ENCODE assay signal across 22 mouse cellular contexts in the genomic region with DNA sequence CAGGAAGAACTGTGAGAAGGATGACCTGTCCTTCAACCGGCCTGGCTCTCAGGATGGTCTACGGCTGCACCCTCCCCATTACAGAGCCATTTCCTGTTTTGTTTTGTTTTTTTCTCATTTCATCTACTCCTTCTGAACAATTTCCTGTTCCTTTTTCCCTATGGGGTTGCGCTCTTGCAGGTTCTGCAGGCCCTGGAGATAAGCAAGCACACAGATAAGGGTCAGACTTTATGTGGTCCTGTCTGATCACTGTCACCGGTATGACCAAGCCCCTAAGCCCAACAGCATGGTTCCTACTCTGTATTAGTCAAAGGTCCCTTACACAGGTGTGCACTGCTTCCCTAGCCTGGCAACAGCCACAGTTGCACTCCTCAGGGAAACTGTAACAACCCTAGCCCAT. TPM values are rescaled to one million over a fixed set of nuclear protein-coding genes. Genes with fewer than 3 reads are reported as not detected.
DNase-seq lines count a peak whose midpoint lies in the region; ATAC-seq and TF ChIP-seq lines count a peak whose summit lies in the region.
"Had no signal": no experiment of that assay in that cellular context is flagged by ENCODE, and none has a peak within 500 bp of the region (broad histone marks: within the 10 kb centered on the region; RNA-seq: fewer than 3 reads in every experiment).

No protein-coding gene starts in this region.

- intact Hi-C loops in gastrocnemius, adult 2 months (cut with DNase I): no loop called here

- WGBS in kidney, embryonic 15.5 days: 80% methylated on average over 4 of the region's 4 CpGs

- no peak overlapping the region for H3K4me2 ChIP-seq in kidney, embryonic 15.5 days
- H3K4me2 ChIP-seq: forebrain, embryonic 12.5 days; heart, embryonic 13.5 days; limb, embryonic 15.5 days; liver, embryonic 15.5 days; midbrain, embryonic 12.5 days had no signal

- no peak for TF ChIP-seq CTCF in gastrocnemius, adult 2 months (IDR thresholded peaks at IDR 0.05)

- no peaks in the 10 kb centered on the region for H3K27me3 ChIP-seq in kidney, embryonic 15.5 days
- H3K27me3 ChIP-seq: forebrain, embryonic 12.5 days; heart, embryonic 13.5 days; limb, embryonic 15.5 days; liver, embryonic 15.5 days; midbrain, embryonic 12.5 days had no signal

- peaks cover 16% of the 10 kb centered on the region for H3K4me1 ChIP-seq in kidney, embryonic 15.5 days
- H3K4me1 ChIP-seq in brown adipose tissue, adult 24 weeks (ENCODE audit: control insufficient read depth, insufficient read depth, insufficient read length, low read length): peaks cover 43% of the 10 kb centered on the region

- H3K36me3 ChIP-seq in kidney, embryonic 15.5 days: no peaks in the 10 kb centered on the region
- H3K36me3 ChIP-seq: forebrain, embryonic 12.5 days; heart, embryonic 13.5 days; limb, embryonic 15.5 days; liver, embryonic 15.5 days; midbrain, embryonic 12.5 days had no signal

- no peak overlapping the region for H3K9ac ChIP-seq in kidney, embryonic 15.5 days
- H3K9ac ChIP-seq: forebrain, embryonic 12.5 days; heart, embryonic 13.5 days; limb, embryonic 15.5 days; liver, embryonic 15.5 days; midbrain, embryonic 12.5 days had no signal

- H3K9me3 ChIP-seq in kidney, embryonic 15.5 days (replicated peaks): no peaks in the 10 kb centered on the region
- H3K9me3 ChIP-seq: forebrain, embryonic 12.5 days; G1E; heart, embryonic 13.5 days; limb, embryonic 15.5 days; liver, embryonic 15.5 days; midbrain, embryonic 12.5 days had no signal

- peak overlapping the region; percentile 35 for H3K27ac ChIP-seq in gastrocnemius, adult 2 months
- peak overlapping the region; percentile 45; the same call in 1 of the 2 replicates for H3K27ac ChIP-seq in kidney, embryonic 15.5 days
- H3K27ac ChIP-seq in brown adipose tissue, adult 24 weeks (replicated peaks; ENCODE audit: low read depth, low read length): peak overlapping the region; percentile 18; the same call in 1 of the 2 replicates
- H3K27ac ChIP-seq: forebrain, embryonic 12.5 days; heart, embryonic 13.5 days; limb, embryonic 15.5 days; liver, embryonic 15.5 days; midbrain, embryonic 12.5 days; stomach, postnatal 0 days had no signal

- no peak for DNase-seq in gastrocnemius, adult 2 months
- DNase-seq in gastrocnemius, postnatal 4 days (ENCODE audit: low spot score in 2 of 2): no peak
- DNase-seq in kidney, postnatal 14 days: no peak
- no peak for DNase-seq in adrenal gland, postnatal 25 days
- no peak for DNase-seq in natural killer cell, adult 2 months (ENCODE audit: low spot score in 2 of 2)
- DNase-seq: adrenal gland, adult 8-10 months; cerebellum, adult 8-10 months; gastrocnemius, postnatal 36 days; kidney, adult 2 months; kidney, postnatal 10 days; left cerebral cortex, postnatal 4 days had no signal

- H3K4me3 ChIP-seq in gastrocnemius, adult 2 months: no peak overlapping the region
- H3K4me3 ChIP-seq in kidney, embryonic 15.5 days (replicated peaks): no peak overlapping the region
- H3K4me3 ChIP-seq in brown adipose tissue, adult 24 weeks (ENCODE audit: insufficient read depth, low read depth, low read length): no peak overlapping the region
- H3K4me3 ChIP-seq: forebrain, embryonic 12.5 days; heart, embryonic 13.5 days; limb, embryonic 15.5 days; liver, embryonic 15.5 days; midbrain, embryonic 12.5 days had no signal

- no peak for ATAC-seq in kidney, embryonic 15.5 days (replicated peaks; ENCODE audit: low FRiP score)
- 0 out of 2 replicates have a peak, but pooled peaks have one; percentile 24 for ATAC-seq in megakaryocyte progenitor cell, adult 5-6 weeks (replicated peaks; ENCODE audit: poor library complexity)
- ATAC-seq: CD4-positive, CD25-positive, alpha-beta regulatory T cell, adult 4 months had no signal

RNA-seq across cellular contexts. Expression of a gene that starts 56.2 kb away (rescaled TPM):
- 1 to 10 TPM; 2.0 to 6.2 TPM for total RNA-seq in gastrocnemius, adult 2 months (2021)
- 10 to 100 TPM; 12.7 to 12.9 TPM for total RNA-seq in gastrocnemius, postnatal 4 days (2021)
- polyA plus RNA-seq in kidney, embryonic 15.5 days (2015; fragmentation: Nextera tagmentation; extraction: Ambion mirVana): 19.2 and 20.2 TPM in 2 replicates
- polyA plus RNA-seq in brown adipose tissue, adult 24 weeks (2012; ENCODE audit: insufficient read depth, insufficient read length, missing spikeins): 5.6 and 5.8 TPM in 2 replicates
- 14.5 and 16.0 TPM in 2 replicates for total RNA-seq in megakaryocyte progenitor cell, adult 5-6 weeks (2015)
- 11.8 and 17.0 TPM in 2 replicates for total RNA-seq in megakaryocyte progenitor cell, adult 5-6 weeks (2017)
- 11.9 and 14.9 TPM in 2 replicates for total RNA-seq in adrenal gland, postnatal 25 days (2021)
